Mouse (Mus musculus) intestine, postnatal 0 days (tissue): ENCODE data around the gene Magoh. TPM values are rescaled to one million over a fixed set of nuclear protein-coding genes. Genes with fewer than 3 reads are reported as not detected.

Experiments used
- ATAC-seq: fragments of 200-750 bp; cut with Nextera tagmentation; 2 replicates; pipeline ENCODE4 v1.8.0; 2017; ENCODE audit warnings: mild to moderate bottlenecking, moderate TSS enrichment, moderate library complexity
- H3K27ac ChIP-seq: fragments of 300-500 bp; sonication (generic); 2 replicates; pipeline ENCODE4 v1.5.1; 2014; ENCODE audit warnings: mild to moderate bottlenecking, low read depth, low read length, moderate library complexity
- H3K27me3 ChIP-seq: fragments of 300-500 bp; sonication (generic); replicated peaks from 2 replicates; pipeline ENCODE4 v1.6.1; 2014; ENCODE audit warnings: low read length, mixed read lengths; ENCODE audit not compliant: control insufficient read depth, insufficient read depth
- H3K36me3 ChIP-seq: fragments of 300-500 bp; sonication (generic); 2 replicates; pipeline ENCODE4 v1.6.1; 2014; ENCODE audit warnings: mild to moderate bottlenecking, moderate library complexity; ENCODE audit not compliant: control insufficient read depth, insufficient read depth
- H3K4me1 ChIP-seq: fragments of 300-500 bp; sonication (generic); replicated peaks from 2 replicates; pipeline ENCODE4 v1.6.1; 2014; ENCODE audit warnings: antibody characterized with exemption, low read length, mixed read lengths; ENCODE audit not compliant: control insufficient read depth, insufficient read depth
- H3K4me2 ChIP-seq: fragments of 300-500 bp; sonication (generic); replicated peaks from 2 replicates; pipeline ENCODE4 v1.6.1; 2014; ENCODE audit warnings: low read depth, mild to moderate bottlenecking, moderate library complexity
- H3K4me3 ChIP-seq: fragments of 300-500 bp; sonication (generic); 2 replicates; pipeline ENCODE4 v1.5.1; 2014; ENCODE audit warnings: low read depth, low read length
- H3K9ac ChIP-seq: fragments of 300-500 bp; sonication (generic); 2 replicates; pipeline ENCODE4 v1.6.1; 2014; ENCODE audit warnings: mild to moderate bottlenecking, low read depth, low read length
- H3K9me3 ChIP-seq: fragments of 300-500 bp; sonication (generic); 2 replicates; pipeline ENCODE4 v1.6.1; 2016; ENCODE audit warnings: mixed run types; ENCODE audit not compliant: control insufficient read depth
- CTCF ChIP-seq: sonication (generic); IDR thresholded peaks from 2 replicates; pipeline ENCODE4 v1.5.1; 2016; ENCODE audit warnings: low read depth, mild to moderate bottlenecking, control low read depth, antibody characterized with exemption, moderate library complexity
- WGBS: fragments of 180-500 bp; shearing (Covaris S2); extraction: QIAGEN DNeasy Blood & Tissue Kit; methylation state at CpG from one replicate; pipeline ENCODE4 v1.1.7; 2014; 5-methylcytosine and 5-hydroxymethylcytosine counted together
- polyA plus RNA-seq: library from polyadenylated mRNA; unstranded; fragments of >200 nt; fragmentation: Nextera tagmentation; extraction: Ambion mirVana; gene quantifications from 2 replicates; pipeline ENCODE4 v1.2.1, GENCODE M21; 2015

Gene Magoh
- polyA plus RNA-seq, 1 experiment from 2014 or later = 121 TPM

DNA sequence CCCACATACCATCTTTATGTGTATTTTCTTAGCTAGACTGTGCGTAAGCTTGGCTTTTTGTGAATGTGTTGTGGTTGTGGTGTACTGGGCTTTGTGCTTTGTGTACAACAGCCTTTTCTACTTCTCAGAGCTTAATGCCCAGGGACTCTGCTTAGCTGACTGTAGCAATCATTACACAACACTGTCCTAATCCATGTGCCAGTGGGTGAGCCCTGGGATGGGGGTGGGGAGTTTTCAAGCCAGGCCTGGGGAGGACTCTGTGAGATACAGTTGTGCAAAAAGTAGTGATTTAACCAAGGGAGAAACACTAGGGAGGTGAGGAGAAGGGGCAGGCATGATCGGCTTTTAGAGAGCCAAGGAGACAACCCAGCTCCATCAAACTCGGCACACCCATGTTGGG, 20.7 kb downstream of the Magoh start:
- TF ChIP-seq CTCF = no peak
- peaks cover 71% of the 10 kb centered on the region for H3K36me3 ChIP-seq
- no peak overlapping the region for H3K4me2 ChIP-seq
- H3K4me1 ChIP-seq = no peaks in the 10 kb centered on the region
- no peaks in the 10 kb centered on the region for H3K27me3 ChIP-seq
- WGBS = 85% methylated on average over 3 of the region's 3 CpGs
- ATAC-seq = no peak
- no peak overlapping the region for H3K4me3 ChIP-seq
- no peaks in the 10 kb centered on the region for H3K9me3 ChIP-seq
- peak overlapping the region; percentile 21; the same call in 1 of the 2 replicates for H3K27ac ChIP-seq
- no peak overlapping the region for H3K9ac ChIP-seq

GRCm38 (mm10) chr4:107904252-107904651, 24.7 kb downstream of the Magoh start:
- no peak for ATAC-seq
- H3K36me3 ChIP-seq = peaks cover 80% of the 10 kb centered on the region
- H3K4me2 ChIP-seq = no peak overlapping the region
- H3K27ac ChIP-seq = no peak overlapping the region
- no peaks in the 10 kb centered on the region for H3K27me3 ChIP-seq
- no peak for TF ChIP-seq CTCF
- H3K9ac ChIP-seq = no peak overlapping the region
- no peak overlapping the region for H3K4me3 ChIP-seq
- no peaks in the 10 kb centered on the region for H3K9me3 ChIP-seq
- H3K4me1 ChIP-seq = no peaks in the 10 kb centered on the region
- WGBS = 93% methylated on average over 10 of the region's 10 CpGs

- ATAC-seq = no peak
- Histone ChIP-seq H3K4me2 (no peak overlapping the region), H3K9ac (no peak overlapping the region), H3K9me3 (no peaks in the 10 kb centered on the region), H3K4me3 (no peak overlapping the region), H3K27ac (no peak overlapping the region), H3K36me3 (peaks cover 86% of the 10 kb centered on the region), H3K4me1 (no peaks in the 10 kb centered on the region), H3K27me3 (no peaks in the 10 kb centered on the region)
- WGBS = 95% methylated on average over 9 of the region's 9 CpGs
- no peak for TF ChIP-seq CTCF
Measured at GRCm38 (mm10) chr4:107906561-107906960, 27.0 kb downstream of the Magoh start.

DNA sequence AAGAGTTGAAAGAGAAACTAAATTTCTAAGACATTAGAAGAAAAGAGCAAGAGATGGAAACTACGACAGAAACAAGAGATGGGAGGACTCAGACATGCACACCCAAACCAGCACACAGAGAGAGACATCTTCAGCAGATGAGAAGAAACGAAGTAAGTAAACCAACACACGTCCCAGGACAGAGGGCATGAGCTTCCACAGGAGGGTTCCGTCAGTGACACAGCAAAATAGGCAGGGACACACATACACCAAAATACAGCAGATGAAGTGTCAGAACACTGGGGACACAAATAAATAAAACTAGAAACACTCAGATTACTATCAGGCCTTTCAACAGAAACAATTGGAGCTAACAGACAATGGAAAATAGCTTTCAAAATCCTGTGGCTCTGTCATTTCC, 30.5 kb downstream of the Magoh start:
- H3K4me1 ChIP-seq = no peaks in the 10 kb centered on the region
- H3K4me2 ChIP-seq = no peak overlapping the region
- no peak overlapping the region for H3K27ac ChIP-seq
- 89% methylated on average over 4 of the region's 4 CpGs for WGBS
- no peak for TF ChIP-seq CTCF
- peaks cover 88% of the 10 kb centered on the region for H3K36me3 ChIP-seq
- no peak for ATAC-seq
- no peaks in the 10 kb centered on the region for H3K9me3 ChIP-seq
- H3K27me3 ChIP-seq = no peaks in the 10 kb centered on the region
- H3K4me3 ChIP-seq = no peak overlapping the region
- H3K9ac ChIP-seq = no peak overlapping the region

- peak overlapping the region; percentile 87 for H3K27ac ChIP-seq
- H3K9me3 ChIP-seq = no peaks in the 10 kb centered on the region
- TF ChIP-seq CTCF = no peak
- no peak overlapping the region for H3K9ac ChIP-seq
- no peaks in the 10 kb centered on the region; the same call in 1 of the 2 replicates for H3K36me3 ChIP-seq
- WGBS = 37% methylated on average over 2 of the region's 2 CpGs
- peaks cover 8% of the 10 kb centered on the region for H3K4me1 ChIP-seq
- H3K27me3 ChIP-seq = no peaks in the 10 kb centered on the region
- peak overlapping the region; percentile 74 for H3K4me2 ChIP-seq
- no peak for ATAC-seq
- no peak overlapping the region for H3K4me3 ChIP-seq
Measured at GRCm38 (mm10) chr4:107920336-107920735, 40.8 kb downstream of the Magoh start.

DNA sequence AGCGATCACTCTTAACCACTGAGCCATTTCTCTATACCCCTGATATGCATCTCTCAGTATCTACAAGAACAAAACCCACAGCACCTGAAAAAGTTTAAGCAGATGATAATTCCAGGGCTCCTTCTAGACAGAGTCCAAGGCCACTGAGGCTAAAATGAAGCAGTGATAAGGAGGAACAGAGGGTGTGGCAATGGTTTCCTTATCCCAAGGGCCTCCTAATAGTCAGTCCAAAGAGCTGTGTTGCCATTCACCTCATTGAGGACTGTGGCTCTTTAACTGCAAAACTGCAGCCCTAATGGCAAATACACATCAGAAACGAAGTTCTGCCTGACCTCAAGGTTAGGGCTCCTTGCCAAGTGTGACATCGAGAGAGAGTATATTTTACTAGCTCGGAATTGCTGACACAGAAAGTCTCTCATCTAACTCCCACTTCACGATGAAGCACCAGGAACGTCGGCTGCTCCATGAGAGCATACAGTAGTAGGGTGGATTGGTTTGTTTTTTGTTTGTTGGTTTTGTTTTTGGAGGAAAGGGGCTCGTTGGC, 41.7 kb downstream of the Magoh start:
- Histone ChIP-seq H3K9me3 (no peaks in the 10 kb centered on the region), H3K27me3 (no peaks in the 10 kb centered on the region), H3K4me1 (peaks cover 8% of the 10 kb centered on the region), H3K4me2 (peak overlapping the region; percentile 74), H3K9ac (0 out of 2 replicates have a peak overlapping the region, but pooled peaks have one; percentile 4), H3K27ac (peak overlapping the region; percentile 87), H3K4me3 (no peak overlapping the region), H3K36me3 (no peaks in the 10 kb centered on the region; the same call in 1 of the 2 replicates)
- TF ChIP-seq CTCF = no peak
- ATAC-seq = peak; percentile 66
- WGBS = 20% methylated on average over 8 of the region's 8 CpGs

DNA sequence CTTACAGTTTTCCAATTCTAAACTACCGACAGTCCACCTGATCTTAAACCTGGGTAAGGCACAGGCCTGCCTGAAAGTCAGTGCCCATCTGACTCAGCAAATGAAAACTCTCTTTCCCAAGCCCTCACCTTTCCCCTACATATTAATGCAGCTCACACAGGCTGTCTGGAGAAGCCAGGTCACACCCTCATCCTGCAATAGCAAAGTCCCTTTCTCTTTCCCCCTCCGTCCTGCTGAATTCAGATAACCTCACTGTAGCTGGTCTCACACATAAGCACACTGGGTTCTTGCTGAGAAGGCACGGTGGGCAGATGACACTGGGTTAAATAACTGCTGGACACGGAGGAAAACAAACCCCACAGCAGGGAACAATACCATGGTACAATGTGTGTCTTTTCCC, 42.4 kb downstream of the Magoh start:
- Histone ChIP-seq H3K4me2 (peak overlapping the region; percentile 74), H3K27ac (peak overlapping the region; percentile 97), H3K36me3 (no peaks in the 10 kb centered on the region; the same call in 1 of the 2 replicates), H3K4me3 (peak overlapping the region; percentile 84), H3K27me3 (no peaks in the 10 kb centered on the region), H3K9ac (peak overlapping the region; percentile 90), H3K9me3 (no peaks in the 10 kb centered on the region), H3K4me1 (peaks cover 8% of the 10 kb centered on the region)
- WGBS = 28% methylated on average over 4 of the region's 4 CpGs
- TF ChIP-seq CTCF = no peak
- ATAC-seq = peak; percentile 69
